Mouse (Mus musculus) ovary, postnatal 36 days (tissue): ENCODE measurements around the gene Crip2.

Source experiments
- DNase-seq: peaks from one replicate; pipeline ENCODE4 v3.0.0; 2022; ENCODE audit warnings: low spot score, mixed read lengths

The Crip2 gene

GRCm38 (mm10) chr12:113147481-113147880 is 7.4 kb downstream of the Crip2 start:
- peak; percentile 41 for DNase-seq

DNA sequence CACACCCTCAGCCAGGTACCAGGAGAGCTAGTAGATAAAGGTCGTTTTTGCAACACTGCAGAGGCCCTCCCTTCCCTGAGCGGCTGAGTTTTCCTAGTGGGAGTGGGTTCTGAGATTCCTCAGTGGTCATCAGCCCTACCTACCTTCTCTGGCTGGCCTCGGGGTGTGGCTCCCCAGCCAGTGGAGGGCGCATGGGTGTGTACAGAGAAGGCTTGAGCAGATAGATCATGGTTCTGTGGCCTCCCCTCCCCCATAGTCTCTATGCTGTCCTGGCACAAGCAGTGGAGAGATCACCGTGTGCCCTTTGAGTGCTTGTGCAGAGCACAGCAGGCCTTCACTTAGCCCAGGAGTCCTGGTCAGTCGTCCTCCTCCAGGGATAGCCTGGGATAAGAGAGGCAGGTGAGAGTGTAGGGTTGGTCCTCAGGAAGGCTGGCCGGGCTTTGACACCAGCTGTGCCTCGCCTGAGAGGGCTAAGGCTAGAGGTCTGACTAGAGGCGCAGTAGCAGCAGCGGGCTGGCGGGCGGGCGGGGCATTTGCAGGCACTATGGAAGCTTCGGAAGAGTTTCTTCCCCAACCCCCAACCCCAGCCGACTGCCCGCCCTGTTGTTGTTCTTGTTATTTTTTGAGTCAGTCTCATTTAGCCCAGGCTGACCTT is 8.5 kb downstream of the Crip2 start:
- no peak for DNase-seq

- DNase-seq: no peak
These were observed 9.3 kb downstream of the Crip2 start for GRCm38 (mm10) chr12:113149341-113149740.

- DNase-seq: no peak
These were observed 9.9 kb downstream of the Crip2 start for GRCm38 (mm10) chr12:113149896-113150295.

GRCm38 (mm10) chr12:113150591-113150990 is 10.6 kb downstream of the Crip2 start:
- DNase-seq: no peak

DNA sequence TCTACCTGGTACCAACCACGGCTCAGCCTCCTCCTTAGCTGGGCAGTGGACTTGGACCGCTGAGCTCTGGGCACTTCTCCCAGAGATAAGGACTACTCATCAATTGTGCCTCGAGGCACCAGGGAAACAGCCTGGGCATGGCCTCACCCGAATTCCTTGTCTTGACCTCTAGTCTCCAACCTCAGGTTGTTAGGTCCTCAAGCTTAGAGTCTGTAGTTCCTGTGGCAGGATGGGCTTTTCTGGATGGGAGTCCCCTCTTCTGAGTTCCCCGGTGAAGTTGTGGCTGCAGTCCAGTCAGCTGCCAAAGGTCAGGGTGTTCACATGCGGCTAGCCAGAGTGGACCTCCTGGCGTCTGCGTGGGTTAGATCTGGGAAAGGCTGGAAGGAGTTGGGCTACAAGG is 11.0 kb downstream of the Crip2 start:
- no peak for DNase-seq

DNA sequence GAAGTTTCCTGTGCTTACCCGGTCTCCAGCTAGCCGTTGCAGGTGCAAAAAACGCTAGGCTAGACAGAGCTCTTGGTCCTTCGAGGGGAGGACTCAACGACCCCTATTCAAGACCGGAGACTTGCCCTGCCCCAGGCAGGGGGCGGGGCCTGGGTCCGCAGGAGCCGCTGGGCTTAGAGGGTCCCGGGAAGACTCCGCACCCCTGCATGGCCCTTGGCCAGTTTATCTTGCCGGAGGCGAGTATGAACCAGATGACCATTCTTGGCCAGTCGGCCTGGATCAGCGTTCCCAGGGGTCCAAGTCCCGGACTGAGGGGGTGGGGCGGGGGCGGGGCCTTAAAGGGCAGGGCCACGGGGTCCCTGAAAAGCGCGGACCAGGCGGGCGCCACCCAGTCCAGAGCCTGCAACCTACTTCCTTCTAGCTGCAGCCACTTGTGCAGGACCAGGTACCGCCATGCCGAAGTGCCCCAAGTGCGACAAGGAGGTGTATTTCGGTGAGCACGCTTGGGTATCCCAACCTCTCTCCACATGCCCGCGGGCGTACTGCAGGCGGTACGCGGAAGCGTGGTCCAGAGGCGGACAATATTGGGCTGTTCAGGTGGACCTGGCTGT is 11.7 kb downstream of the Crip2 start:
- peak; percentile 61 for DNase-seq

DNA sequence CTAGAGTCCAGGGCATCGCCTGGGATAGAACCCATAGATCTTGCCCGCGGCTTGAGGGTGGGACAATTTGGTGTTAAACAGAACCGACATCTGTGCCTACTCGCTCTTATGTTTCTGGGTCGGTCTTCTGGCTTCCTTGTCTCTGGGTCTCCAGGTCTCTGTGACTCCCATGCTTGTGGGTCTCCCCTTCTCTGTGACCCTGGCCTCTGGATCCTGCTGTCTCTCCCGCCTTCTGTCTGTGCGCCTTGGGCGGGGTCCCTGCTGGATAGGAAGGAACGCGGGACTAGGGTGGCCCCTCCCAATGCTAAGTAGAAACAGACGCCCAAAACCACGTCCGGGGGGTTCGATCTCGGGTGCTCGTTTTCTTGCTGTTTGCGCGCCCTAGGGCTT is 12.2 kb downstream of the Crip2 start:
- no peak for DNase-seq

GRCm38 (mm10) chr12:113152991-113153525 is 13.0 kb downstream of the Crip2 start:
- no peak for DNase-seq

DNA sequence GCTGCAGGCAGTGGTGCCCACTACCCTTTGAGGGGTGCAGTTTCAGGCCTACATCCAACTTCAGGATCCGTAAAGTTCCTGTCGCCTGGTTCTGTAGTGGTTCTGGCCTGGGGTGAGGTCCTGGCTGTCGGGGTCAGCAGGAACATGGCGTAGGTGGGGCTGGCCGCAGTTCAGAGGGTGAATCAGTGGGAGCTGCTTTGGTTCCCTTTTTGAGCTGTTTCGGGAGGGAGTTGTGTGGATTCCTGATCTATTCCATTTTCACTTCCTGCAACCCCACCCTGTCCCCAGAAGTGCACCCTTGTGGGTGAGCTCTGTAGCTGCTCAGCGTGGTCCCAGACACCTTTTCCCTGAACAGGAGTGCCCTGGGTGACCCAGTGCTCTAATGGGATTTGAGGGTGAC is 13.9 kb downstream of the Crip2 start:
- no peak for DNase-seq

DNA sequence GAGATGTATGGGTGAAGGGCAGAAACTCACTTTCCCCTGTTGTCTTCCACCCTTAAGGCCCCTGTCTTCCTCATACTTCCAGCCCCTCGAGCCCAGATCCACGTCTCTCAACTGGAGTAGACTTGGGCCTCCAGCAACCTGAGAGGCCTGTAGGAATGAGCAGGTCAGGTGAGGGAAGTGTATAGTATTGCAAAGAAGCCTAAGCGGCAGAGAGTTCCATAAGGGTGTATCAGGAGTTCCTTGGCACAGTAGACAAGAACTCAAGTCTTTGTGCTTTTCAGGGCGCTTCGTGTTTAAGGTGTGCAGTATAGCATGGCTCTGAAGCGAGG is 14.7 kb downstream of the Crip2 start:
- DNase-seq: no peak

DNA sequence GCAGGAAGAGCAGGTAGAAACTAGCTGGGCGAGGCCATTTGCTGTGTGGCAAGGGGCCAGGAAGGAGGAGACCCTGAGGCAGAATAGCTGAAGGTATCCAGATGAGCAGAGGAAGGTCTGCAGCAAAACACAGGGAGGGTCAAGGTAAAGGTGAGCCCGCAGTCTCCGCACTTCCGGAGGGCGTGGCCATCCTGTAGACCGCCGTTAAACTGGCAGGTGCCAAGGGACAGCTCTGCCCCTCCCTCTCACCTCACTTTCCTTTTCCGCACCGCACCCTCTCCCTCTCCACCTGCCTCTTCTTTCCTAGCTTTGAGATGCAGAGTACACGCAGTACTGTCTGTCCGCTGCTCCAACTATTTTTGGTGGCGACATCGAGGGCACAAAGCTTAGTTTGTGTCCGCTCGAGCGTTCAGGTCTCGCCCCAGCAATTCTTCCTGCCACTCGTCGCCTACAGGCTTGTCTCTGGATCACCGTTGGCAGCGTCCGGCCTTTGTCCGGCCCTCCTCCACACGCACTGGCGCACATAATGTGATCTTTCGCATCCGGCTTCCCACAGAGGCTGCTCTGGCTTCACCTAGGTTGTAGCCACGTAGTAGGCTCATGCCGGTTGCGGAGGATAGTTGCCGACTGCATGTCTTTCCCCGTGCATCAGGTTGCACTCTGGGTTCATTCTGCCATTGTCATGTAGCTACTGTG is 15.2 kb downstream of the Crip2 start:
- DNase-seq: peak; percentile 62

DNA sequence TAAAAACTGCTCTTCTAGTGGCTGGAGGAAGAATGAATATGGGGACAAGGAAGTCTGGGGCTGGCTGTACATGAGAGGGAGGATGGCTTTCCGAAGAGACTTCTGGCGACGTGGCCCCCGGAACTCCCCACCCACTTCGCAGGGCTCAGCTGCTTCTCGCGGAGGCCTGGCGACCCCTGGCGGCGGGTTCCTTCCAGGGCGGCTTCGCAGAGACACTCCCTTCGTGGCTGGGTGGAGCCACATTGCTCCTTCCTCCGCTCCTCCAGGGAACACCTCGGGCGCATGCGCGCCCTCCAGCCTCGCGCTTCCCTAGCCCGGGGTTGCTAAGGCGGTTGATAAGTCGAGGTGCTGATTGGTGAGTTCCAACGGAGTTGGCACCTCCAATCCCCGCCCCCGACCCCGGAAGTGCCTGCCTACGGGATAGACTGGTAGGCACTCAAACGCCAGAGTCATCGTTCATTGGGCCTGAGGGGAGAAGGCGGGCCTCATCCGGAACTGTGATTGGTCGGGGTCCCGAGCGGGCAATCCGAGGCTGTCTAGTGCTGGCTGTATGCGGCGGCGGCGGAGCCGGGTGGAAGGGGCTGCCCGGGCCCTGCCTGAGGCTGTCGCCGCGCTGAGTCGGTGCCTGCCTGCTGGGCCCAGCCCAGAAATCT is 16.0 kb downstream of the Crip2 start, which contains the start of gene Tedc1:
Gene Tedc1 (plus strand): TSS at position 535 of the 653 bp plus-strand sequence.
- DNase-seq: peak; percentile 99

DNA sequence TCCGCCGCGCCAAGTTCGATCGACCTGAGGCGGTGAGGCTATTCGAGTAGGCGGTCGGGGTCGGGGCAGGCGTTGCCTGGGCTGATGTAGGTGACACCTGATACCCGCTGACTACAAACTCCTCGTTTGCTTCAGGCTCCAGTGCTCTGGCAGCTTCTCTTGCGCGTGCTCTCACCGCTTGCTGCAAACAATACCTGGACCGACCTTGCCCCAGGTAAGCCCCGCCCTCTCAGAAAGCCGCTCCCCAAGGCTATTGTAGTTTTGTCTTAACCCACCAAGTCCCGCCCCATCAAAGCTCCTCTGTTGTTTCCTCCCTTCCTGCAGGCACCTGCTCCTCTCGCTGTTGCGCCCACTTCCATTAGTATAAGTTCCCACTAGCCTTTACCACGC is 16.5 kb downstream of the Crip2 start:
- DNase-seq: no peak

- DNase-seq: no peak
These were observed 17.0 kb downstream of the Crip2 start for GRCm38 (mm10) chr12:113157002-113157401.

DNA sequence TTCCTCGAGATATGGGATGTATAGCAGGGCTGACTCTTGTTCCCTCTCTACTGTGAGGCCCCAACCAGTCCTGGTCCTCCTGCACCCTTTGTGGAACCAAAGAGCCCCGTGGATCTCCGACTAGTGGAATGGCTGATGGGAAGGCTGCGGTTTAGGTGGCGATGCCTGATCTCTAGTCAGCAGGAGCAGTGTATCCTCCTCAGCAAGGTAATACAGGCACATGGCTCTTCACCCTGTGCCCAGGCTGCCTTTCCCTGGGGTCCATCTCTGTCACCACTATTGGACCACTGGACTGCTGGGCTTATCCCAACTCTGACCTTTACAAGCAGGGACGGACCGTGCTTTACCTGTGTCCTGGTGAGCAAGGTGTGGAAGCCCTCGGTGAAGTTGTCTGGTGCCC is 17.5 kb downstream of the Crip2 start:
- no peak for DNase-seq

- DNase-seq: no peak
These were observed 17.9 kb downstream of the Crip2 start for GRCm38 (mm10) chr12:113157971-113158370.

- DNase-seq: no peak
These were observed 23.5 kb downstream of the Crip2 start for GRCm38 (mm10) chr12:113163561-113164006.

DNA sequence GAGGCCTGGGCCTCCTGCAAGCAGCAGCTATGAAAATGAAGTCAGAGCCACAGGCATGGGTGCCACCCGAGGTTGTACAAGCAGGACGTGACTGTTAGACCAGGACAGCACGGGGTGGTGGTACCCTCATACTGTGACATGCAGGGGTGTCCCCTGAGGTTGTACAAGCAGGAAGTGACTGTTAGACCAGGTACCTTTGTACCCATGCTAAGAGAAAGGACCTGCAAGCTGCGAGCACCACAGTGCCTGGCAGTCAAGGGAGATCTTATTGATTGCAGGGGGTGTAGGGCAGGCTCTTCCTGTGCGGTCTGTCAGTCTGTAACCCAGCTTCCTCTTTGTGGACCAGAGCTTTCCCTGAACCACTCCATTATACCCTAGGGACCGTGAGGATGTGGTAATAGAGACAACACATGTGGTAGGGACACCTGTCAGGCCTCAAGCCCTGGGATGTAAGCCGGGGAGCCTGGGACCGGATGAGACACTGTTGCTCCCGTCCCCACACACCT is 28.0 kb downstream of the Crip2 start:
- no peak for DNase-seq

- no peak for DNase-seq
These were observed 37.1 kb downstream of the Crip2 start for GRCm38 (mm10) chr12:113176960-113177725.

DNA sequence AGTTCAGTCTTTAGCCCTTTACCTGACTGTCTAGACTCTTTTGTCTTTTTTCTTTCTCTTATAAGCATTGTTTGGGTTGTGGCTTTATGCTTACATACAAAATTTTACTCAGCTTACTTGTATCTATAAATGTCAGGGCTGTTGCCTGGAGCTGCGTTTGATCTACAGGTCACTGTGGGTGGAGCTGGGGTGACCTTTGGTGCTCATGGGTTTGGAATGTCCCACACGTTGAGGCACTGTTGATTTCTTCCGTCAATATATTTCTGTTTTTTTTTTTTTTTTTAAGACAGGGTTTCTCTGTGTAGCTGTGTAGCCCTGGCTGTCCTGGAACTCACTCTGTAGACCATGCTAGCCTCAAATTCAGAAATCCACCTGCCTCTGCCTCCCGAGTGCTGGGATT is 41.0 kb downstream of the Crip2 start:
- DNase-seq: no peak

DNA sequence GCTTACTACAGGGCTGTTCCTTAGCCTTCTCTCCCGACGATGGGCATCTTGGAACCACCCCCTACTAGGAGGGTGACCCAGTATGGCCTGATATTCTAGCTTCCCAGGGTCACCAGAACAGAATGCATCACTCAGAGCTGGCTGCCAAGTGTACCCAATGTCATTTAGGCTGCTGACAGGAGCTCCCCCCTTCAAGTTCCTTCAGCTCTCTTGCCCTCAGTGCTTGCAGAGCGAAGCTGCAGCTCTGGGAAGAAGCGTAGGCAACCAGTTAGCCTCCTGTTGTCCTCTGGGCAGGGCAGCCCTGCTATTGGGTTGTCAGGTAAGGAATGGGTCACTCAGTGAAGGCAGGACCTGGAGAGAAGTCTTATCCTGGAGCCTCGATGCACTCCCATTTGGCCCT is 44.9 kb downstream of the Crip2 start:
- no peak for DNase-seq
